Mouse (Mus musculus): Measurements from ENCODE around the gene Calhm1. TPM values are rescaled to one million over a fixed set of nuclear protein-coding genes. Genes with fewer than 3 reads are reported as not detected.
"Not testable (repeated sequence)": the region's sequence is repeated elsewhere in the genome, so short reads cannot be mapped to it uniquely, and the experiment has no call there.

Gene Calhm1
- polyA plus RNA-seq, 1 experiment from 2014 or later: not detected

DNA sequence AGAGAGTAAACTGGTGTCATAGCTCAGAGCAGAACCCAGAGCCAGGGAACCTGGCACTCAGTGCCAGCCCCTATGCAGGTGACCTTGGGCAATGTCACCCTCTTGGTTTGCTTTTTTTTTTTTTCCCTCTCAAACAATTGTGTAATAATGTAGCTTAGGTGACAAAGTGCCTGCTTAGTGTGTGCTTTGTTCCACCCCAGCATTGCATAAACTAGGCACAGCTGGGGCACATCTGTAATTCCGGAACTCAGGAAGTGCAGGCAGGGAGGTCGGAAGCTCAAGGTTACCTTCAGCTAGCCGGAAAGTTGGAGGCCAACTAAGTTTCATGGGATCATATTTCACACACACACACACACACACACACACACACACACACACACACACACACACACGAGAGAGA, 5.8 kb upstream of the Calhm1 start:
- no peak for ATAC-seq (ENCODE audit: low FRiP score)
- 56% methylated on average over 4 of the region's 4 CpGs for WGBS
- Histone ChIP-seq H3K36me3 (replicated peaks) (no peaks in the 10 kb centered on the region), H3K27ac (no peak overlapping the region), H3K4me2 (no peak overlapping the region), H3K27me3 (peaks cover 14% of the 10 kb centered on the region; the same call in 1 of the 2 replicates), H3K4me3 (replicated peaks) (no peak overlapping the region), H3K4me1 (0 out of 2 replicates have a peak, but pooled peaks cover 5% of the 10 kb centered on the region), H3K9me3 (no peaks in the 10 kb centered on the region), H3K9ac (no peak overlapping the region)

DNA sequence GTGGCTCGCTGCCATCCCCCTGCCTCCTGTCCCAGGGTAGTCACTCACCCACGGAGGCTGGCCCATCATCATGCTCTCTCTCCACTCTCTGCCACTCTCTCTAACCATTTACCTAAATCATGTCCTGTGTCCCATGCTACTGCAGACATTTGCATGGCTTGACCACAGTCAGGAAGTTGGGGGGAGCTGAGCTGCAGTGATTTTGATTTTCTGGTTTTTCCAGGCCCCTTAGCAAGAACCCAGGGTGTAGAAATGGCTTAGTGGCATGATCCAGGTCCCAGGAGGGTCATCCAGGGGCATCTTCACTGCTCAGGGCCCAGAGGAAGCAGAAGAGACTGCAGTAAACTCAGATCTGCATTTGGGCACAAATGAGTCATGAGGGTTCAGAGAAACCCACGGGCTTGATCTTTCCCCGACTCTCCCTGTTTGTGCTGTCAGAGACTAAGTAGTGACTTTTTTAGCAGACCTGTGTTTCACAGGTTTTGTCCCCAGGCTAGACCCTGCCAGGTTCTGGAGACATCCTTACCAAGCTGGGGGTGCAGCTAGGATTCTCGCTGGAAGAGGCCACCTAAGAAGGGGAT, 4.3 kb upstream of the Calhm1 start:
- no peak for ATAC-seq (ENCODE audit: low FRiP score)
- 88% methylated on average over 5 of the region's 5 CpGs for WGBS
- Histone ChIP-seq H3K27ac (no peak overlapping the region), H3K36me3 (replicated peaks) (no peaks in the 10 kb centered on the region), H3K9me3 (no peaks in the 10 kb centered on the region), H3K4me1 (0 out of 2 replicates have a peak, but pooled peaks cover 5% of the 10 kb centered on the region), H3K9ac (no peak overlapping the region; the same call in 1 of the 2 replicates), H3K4me2 (no peak overlapping the region), H3K27me3 (peaks cover 14% of the 10 kb centered on the region; the same call in 1 of the 2 replicates), H3K4me3 (replicated peaks) (no peak overlapping the region)

DNA sequence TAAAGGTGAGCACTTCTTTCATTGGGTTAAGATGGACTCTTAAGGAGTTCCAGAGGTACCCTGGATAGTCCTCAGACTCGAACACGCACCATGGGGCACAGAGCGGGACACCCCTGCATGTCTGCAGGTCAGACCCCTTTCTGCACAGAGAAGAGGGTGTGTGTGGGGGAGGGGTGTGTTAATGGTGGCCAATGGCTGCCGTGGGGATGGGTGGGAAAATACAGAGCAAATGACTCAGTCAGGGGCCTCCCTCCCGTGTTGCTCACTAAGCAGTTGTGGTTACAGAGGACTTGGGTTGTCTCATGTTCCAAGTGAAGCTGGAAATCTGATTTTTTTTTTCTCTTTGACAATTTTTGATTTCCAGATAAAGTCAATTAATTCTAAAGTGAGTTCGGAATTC, 1.6 kb downstream of the Calhm1 start:
- Histone ChIP-seq H3K36me3 (replicated peaks) (no peaks in the 10 kb centered on the region), H3K4me3 (replicated peaks) (no peak overlapping the region), H3K4me2 (no peak overlapping the region), H3K27me3 (peaks cover 11% of the 10 kb centered on the region; the same call in 1 of the 2 replicates), H3K9me3 (no peaks in the 10 kb centered on the region), H3K4me1 (peaks cover 10% of the 10 kb centered on the region), H3K27ac (no peak overlapping the region), H3K9ac (no peak overlapping the region)
- WGBS: 84% methylated on average over 6 of the region's 6 CpGs
- no peak for ATAC-seq (ENCODE audit: low FRiP score)

DNA sequence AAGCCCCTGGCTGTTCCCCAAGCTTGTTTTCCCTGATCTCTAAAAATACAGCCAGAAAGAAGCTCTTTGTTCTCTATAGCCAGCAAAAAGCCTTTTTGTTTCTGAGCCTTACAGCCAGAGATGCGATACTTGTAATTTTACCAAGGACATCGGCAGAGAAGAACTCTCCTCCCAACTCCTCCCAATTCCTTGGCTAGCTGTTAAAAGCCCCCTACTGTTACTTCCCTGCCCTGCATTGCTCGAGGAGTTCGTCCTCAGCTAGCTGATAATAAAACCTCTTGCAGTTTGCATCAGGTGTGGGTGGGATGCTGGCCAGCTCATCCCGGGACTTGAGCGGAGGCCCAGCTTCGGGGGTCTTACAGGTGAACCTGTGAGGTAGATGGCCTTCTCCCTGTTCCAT, 4.4 kb downstream of the Calhm1 start:
- not testable (repeated sequence) for H3K4me2 ChIP-seq; H3K9ac ChIP-seq; H3K9me3 ChIP-seq; H3K4me3 ChIP-seq (replicated peaks); H3K36me3 ChIP-seq (replicated peaks); H3K27ac ChIP-seq; ATAC-seq (ENCODE audit: low FRiP score)
- Histone ChIP-seq H3K27me3 (peaks cover 11% of the 10 kb centered on the region; the same call in 1 of the 2 replicates), H3K4me1 (peaks cover 17% of the 10 kb centered on the region)
- 39% methylated on average over 7 of the region's 7 CpGs for WGBS

DNA sequence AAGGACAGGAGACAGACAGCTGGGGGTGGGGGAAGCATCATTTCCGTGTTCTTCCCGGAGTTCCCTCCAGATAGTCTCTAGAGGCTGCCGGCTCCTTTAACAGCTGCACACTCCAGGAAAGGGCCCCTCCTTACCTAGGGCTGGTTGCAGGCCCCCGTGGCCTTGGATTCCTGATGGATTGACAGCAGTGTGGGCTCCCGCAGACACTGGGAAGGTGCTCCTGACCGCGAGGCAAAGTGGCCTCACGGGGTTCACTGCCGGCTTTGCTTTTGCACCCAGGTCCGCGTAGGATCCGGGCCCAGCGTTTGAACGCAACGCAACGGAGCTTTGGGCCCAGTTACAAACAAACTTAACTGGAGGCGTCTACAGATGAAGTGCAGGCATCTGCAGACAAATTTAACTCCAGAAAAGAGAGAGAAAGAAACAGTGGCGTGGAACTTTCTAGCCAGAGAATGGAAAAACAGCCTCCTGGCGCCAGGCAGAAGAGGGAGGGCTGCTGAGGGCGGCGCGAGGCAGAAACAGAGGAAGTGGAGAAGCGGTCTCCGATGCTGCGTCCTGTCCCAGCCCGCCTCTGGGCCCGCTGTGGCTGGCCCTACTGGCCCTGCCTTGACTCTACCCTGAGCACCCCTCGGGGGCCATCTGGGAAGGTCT, 6.2 kb downstream of the Calhm1 start, which contains the start of gene Calhm2:
TSS of gene Calhm2 (minus strand) at position 524 of the 651 bp plus-strand sequence.
- ATAC-seq (ENCODE audit: low FRiP score): no peak
- H3K36me3 ChIP-seq (replicated peaks): peaks cover 4% of the 10 kb centered on the region; the same call in 1 of the 2 replicates
- H3K4me1 ChIP-seq: peaks cover 17% of the 10 kb centered on the region
- WGBS: 13% methylated on average over 28 of the region's 28 CpGs
- H3K27ac ChIP-seq: 0 out of 2 replicates have a peak within 1 kb of the TSS, but pooled peaks have one; percentile 25
- H3K4me3 ChIP-seq (replicated peaks): peak within 1 kb of the TSS; percentile 27
- peaks cover 11% of the 10 kb centered on the region; the same call in 1 of the 2 replicates for H3K27me3 ChIP-seq
- H3K9me3 ChIP-seq: no peaks in the 10 kb centered on the region
- H3K4me2 ChIP-seq: peak within 1 kb of the TSS; percentile 48
- H3K9ac ChIP-seq: peak within 1 kb of the TSS; percentile 22; the same call in 1 of the 2 replicates

DNA sequence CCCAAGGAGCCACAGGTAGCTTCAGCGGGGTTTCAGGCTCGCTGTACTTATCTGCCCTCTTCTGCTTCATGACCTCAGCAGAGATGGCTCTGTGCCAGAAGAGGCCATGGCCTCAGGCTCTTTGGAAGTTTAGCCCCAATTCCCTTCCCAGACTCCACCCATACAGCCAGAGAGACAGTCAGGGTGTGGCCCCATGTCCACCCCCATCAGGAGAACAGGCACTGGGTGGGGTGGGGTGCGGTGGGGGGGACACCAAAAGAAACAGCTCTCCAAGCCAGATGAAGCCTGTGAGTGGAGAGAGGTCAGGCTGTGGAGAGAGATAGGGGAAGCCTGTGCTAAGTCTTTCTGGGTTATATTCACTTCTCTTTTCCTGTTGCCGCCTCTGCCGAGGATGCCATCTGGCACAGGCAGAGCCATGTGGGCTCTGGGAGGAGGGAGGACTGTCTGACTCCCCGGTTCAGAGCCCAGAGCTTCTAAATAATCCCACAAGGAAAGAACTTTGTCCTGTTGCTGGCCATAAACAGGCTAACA, 6.9 kb downstream of the Calhm1 start:
- H3K36me3 ChIP-seq (replicated peaks): peaks cover 11% of the 10 kb centered on the region
- no peak overlapping the region for H3K4me3 ChIP-seq (replicated peaks)
- H3K9ac ChIP-seq: no peak overlapping the region
- H3K4me2 ChIP-seq: peak overlapping the region; percentile 48
- H3K27me3 ChIP-seq: peaks cover 11% of the 10 kb centered on the region; the same call in 1 of the 2 replicates
- no peaks in the 10 kb centered on the region for H3K9me3 ChIP-seq
- no peak for ATAC-seq (ENCODE audit: low FRiP score)
- WGBS: 52% methylated on average over 6 of the region's 6 CpGs
- H3K4me1 ChIP-seq: peaks cover 17% of the 10 kb centered on the region
- H3K27ac ChIP-seq: no peak overlapping the region

DNA sequence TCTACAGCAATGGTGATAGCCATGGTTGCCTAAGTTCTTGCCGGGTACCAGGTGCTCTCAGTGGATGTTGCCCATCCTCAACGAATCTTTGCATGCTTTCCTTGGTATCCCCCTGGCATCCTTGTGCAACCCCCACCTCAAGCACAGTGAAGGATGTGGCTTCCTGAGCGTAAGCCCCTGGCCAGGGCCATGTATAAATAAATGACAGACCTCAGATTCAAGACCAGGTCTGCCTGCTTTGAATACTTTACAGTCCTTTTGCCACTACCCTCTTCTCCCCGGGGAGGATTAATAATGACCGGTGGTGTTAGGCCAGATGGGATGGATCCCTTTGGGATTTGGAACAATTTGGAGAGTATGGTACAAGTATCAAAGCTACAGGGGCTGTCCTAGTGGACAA, 7.9 kb downstream of the Calhm1 start:
- H3K27ac ChIP-seq: no peak overlapping the region
- H3K4me2 ChIP-seq: no peak overlapping the region
- no peak for ATAC-seq (ENCODE audit: low FRiP score)
- H3K36me3 ChIP-seq (replicated peaks): peaks cover 21% of the 10 kb centered on the region
- no peak overlapping the region for H3K4me3 ChIP-seq (replicated peaks)
- no peaks in the 10 kb centered on the region for H3K9me3 ChIP-seq
- peaks cover 17% of the 10 kb centered on the region for H3K4me1 ChIP-seq
- no peak overlapping the region for H3K9ac ChIP-seq
- peaks cover 11% of the 10 kb centered on the region; the same call in 1 of the 2 replicates for H3K27me3 ChIP-seq
- 90% methylated on average over 5 of the region's 5 CpGs for WGBS

DNA sequence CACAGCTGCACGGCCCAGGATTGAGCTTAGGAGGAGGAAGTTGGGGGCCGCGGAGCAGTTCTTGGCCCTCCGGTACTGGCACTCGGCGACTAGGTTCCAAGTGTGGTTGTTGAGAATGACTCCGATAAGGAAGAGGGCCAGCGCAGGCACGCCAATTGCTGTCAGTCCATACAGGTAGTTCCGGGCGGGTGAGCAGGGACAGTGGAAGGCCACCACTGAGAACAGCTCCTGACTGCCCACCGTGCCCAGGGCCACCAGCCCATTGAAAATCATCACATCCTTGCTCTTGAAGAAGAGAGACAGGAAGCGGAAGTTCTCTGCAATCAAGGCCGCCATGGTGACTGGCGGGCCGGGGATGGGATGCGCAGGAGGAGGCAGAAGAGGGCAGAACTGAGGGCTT, 8.5 kb downstream of the Calhm1 start:
- WGBS: 90% methylated on average over 17 of the region's 17 CpGs
- no peak overlapping the region for H3K4me2 ChIP-seq

DNA sequence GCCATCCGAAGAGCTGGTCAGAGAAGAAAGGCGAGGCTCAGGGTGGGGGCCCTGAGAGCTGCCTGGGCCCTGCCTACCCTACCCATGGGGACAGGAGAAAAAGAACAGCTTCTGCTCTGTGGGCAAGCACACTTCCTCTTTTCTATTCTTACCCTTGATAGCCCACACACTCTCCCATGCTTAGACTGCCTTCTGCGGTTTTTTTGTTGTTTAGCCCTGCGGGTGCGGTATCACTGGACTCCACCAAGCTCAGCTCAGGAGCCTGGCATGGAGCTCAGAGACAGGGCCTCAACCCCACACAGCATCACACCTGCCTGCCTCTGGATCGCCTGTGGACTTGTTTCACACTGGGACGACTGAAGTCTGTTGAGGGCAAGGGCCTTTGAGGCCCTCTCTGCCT, 10.9 kb downstream of the Calhm1 start:
- H3K27ac ChIP-seq: no peak overlapping the region
- 88% methylated on average over 7 of the region's 7 CpGs for WGBS
- no peak overlapping the region for H3K4me3 ChIP-seq (replicated peaks)
- no peak overlapping the region for H3K9ac ChIP-seq
- no peak for ATAC-seq (ENCODE audit: low FRiP score)
- no peaks in the 10 kb centered on the region; the same call in 1 of the 2 replicates for H3K27me3 ChIP-seq
- H3K36me3 ChIP-seq (replicated peaks): peaks cover 51% of the 10 kb centered on the region
- H3K4me1 ChIP-seq: peaks cover 15% of the 10 kb centered on the region
- H3K4me2 ChIP-seq: no peak overlapping the region
- H3K9me3 ChIP-seq: no peaks in the 10 kb centered on the region

More for the DNA sequence above, 8.5 kb downstream of the Calhm1 start:
- no peak for ATAC-seq (ENCODE audit: low FRiP score)
- Histone ChIP-seq H3K27ac (no peak overlapping the region), H3K9me3 (no peaks in the 10 kb centered on the region), H3K27me3 (peaks cover 11% of the 10 kb centered on the region; the same call in 1 of the 2 replicates), H3K4me3 (replicated peaks) (no peak overlapping the region), H3K36me3 (replicated peaks) (peaks cover 27% of the 10 kb centered on the region), H3K4me1 (peaks cover 17% of the 10 kb centered on the region), H3K9ac (peak overlapping the region; percentile 13; the same call in 1 of the 2 replicates)

DNA sequence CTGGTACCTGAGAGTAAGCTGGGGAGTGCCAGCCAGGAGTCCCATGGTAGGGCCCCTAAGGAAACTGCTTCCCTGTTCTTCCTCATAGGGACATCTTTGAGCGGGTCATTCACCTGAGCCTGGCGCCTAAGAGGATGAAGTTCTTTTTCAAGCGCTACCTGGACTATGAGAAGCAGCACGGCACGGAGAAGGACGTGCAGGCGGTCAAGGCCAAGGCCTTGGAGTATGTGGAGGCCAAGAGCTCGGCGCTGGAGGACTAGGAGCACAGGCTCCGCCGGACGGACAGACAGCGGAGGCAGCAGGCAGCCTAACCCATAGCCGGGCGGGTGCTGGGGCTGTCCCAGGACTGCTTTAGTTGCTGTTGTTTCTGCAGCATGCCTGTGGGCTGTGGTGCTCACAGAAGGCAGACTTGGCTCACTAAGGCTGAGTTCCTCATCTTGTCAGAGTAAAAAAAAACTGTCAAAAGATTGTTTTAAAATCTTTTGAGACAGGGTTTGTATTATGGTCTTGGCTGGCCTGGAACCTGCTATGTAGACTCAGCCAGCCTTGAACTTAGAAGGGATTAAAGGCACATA, 13.4 kb downstream of the Calhm1 start:
- WGBS: 97% methylated on average over 15 of the region's 15 CpGs

DNA sequence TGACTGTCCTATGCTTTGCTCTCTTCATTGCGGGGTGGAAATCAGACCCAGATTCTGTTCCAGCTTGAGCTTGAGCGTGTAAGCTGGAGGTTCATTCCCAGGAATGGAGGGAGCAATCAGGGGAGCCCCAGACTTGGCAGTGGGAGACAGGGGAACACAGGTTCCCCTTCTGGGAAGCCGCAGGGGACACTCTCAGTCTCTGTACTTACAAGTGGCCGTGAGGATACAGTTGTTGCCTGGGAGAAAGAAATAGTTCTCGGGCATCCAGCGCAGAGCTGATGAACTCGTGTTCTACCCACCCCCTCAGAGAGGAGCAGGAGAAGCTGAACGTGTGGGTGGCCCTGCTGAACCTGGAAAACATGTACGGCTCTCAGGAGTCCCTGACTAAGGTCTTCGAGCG, 15.2 kb downstream of the Calhm1 start:
- Histone ChIP-seq H3K9ac (no peak overlapping the region), H3K27me3 (no peaks in the 10 kb centered on the region), H3K4me2 (no peak overlapping the region), H3K27ac (no peak overlapping the region), H3K4me1 (no peaks in the 10 kb centered on the region), H3K9me3 (no peaks in the 10 kb centered on the region), H3K36me3 (replicated peaks) (peaks cover 92% of the 10 kb centered on the region), H3K4me3 (replicated peaks) (no peak overlapping the region)
- no peak for ATAC-seq (ENCODE audit: low FRiP score)
- 96% methylated on average over 11 of the region's 11 CpGs for WGBS

More for the DNA sequence above, 13.4 kb downstream of the Calhm1 start:
- no peak overlapping the region for H3K9ac ChIP-seq
- no peak for ATAC-seq (ENCODE audit: low FRiP score)
- no peak overlapping the region for H3K27ac ChIP-seq
- H3K9me3 ChIP-seq: no peaks in the 10 kb centered on the region
- no peaks in the 10 kb centered on the region for H3K4me1 ChIP-seq
- H3K4me2 ChIP-seq: no peak overlapping the region
- no peaks in the 10 kb centered on the region for H3K27me3 ChIP-seq
- peaks cover 76% of the 10 kb centered on the region for H3K36me3 ChIP-seq (replicated peaks)
- H3K4me3 ChIP-seq (replicated peaks): no peak overlapping the region

DNA sequence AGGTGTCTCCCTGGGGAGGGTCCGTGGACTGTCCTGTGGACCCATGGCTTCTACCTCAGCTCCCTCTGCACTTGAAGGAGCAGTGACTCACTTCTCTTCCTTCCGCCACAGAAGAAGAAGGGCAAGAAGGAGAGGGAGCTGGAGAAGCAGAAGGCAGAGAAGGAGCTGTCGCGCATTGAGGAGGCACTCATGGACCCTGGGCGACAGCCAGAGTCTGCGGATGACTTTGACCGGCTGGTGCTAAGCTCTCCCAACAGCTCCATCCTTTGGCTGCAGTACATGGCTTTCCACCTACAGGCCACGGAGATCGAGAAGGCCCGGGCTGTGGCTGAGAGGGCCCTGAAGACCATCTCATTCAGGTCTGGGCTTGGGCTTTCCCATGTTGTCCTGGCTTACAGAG, 15.9 kb downstream of the Calhm1 start:
- Histone ChIP-seq H3K9me3 (no peaks in the 10 kb centered on the region), H3K36me3 (replicated peaks) (peaks cover 93% of the 10 kb centered on the region), H3K27me3 (no peaks in the 10 kb centered on the region), H3K4me2 (no peak overlapping the region), H3K27ac (no peak overlapping the region), H3K4me1 (no peaks in the 10 kb centered on the region), H3K4me3 (replicated peaks) (no peak overlapping the region), H3K9ac (no peak overlapping the region)
- WGBS: 95% methylated on average over 10 of the region's 10 CpGs
- no peak for ATAC-seq (ENCODE audit: low FRiP score)
